Mouse (Mus musculus) thymus, adult 18-20 months (tissue): ENCODE measurements around the gene D6Wsu163e.

Source experiments
- DNase-seq, 2 experiments: peaks; one replicate each; pipeline ENCODE4 v3.0.0; 2022; ENCODE audit warnings: mixed read lengths in 2 of 2

The D6Wsu163e gene

DNA sequence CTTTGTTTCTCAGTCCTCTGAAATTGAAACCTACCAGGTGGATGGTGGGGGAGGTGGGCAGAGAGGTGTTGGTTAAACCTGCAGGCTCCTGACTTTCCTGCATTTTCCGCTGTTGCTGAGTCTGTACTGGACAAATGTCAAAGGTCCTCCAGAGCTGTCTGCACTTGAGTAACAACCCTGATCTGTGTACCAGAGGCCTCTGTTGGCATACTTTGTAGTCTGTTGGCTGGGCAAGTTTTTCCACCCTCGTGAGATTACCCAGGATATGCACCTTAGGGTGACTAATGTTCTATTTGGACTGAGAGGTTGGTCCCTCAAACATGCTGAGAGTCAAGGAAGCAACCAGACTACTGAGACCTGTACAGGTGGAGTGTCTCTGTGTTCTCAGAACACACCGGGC, 66.8 kb downstream of the D6Wsu163e start:
- DNase-seq: no peak

- DNase-seq: no peak
Measured at GRCm38 (mm10) chr6:127010021-127010420, 70.3 kb downstream of the D6Wsu163e start.

- no peak for DNase-seq
Measured at GRCm38 (mm10) chr6:127011947-127012535, 72.3 kb downstream of the D6Wsu163e start.

DNA sequence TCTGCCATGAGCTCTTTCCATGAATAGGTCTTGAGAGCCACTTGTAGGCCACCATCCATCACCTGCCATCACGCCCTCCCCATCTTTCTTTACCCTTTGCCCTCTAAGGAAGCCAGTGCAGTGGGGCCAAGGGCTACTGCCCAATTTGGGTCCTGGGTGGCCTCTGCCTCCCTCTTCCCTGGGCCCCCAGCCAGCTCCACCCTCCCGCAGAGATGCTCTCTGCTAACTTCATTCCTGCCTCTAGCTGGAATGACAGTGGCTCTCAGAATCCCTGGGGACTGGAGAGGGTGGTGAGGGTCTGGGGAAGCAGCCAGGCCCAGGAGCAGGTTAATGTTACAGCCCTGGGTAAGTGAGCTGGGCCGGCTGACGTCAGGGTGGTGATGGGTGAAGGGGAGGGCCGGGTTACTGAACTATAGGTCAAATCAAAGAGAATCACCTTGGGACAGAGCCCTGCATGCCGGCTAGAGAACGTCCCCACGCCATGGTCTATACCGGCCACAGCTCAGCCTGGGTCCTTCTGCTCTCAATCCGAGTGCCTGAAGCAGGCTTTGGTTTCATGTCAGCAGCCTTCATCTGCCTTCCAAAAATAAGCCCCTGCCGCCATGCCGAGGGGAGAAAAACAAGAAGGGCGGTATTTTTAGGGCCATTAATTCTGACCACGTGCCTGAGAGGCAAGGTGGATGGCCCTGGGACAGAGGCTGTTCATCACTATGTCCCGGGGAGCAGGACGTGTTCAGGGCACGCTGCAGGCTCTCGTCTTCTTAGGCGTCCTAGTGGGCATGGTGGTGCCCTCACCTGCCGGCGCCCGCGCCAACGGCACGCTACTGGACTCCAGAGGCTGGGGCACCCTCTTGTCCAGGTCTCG, 75.4 kb downstream of the D6Wsu163e start, which contains the start of gene Fgf6:
TSS of gene Fgf6 (plus strand) at position 681 of the 865 bp plus-strand sequence.
- no peak for DNase-seq

GRCm38 (mm10) chr6:127019254-127019653, 79.5 kb downstream of the D6Wsu163e start:
- DNase-seq: no peak

GRCm38 (mm10) chr6:127020431-127020830, 80.7 kb downstream of the D6Wsu163e start:
- no peak for DNase-seq

- no peak for DNase-seq
Measured at GRCm38 (mm10) chr6:127024836-127025235, 85.1 kb downstream of the D6Wsu163e start.
